Mouse (Mus musculus): Measurements from ENCODE around the gene Nr1h2. TPM values are rescaled to one million over a fixed set of nuclear protein-coding genes. Genes with fewer than 3 reads are reported as not detected.

The Nr1h2 gene
- polyA plus RNA-seq, 1 experiment from 2014 or later: 75.3 TPM

- peaks cover 55% of the 10 kb centered on the region for H3K27me3 ChIP-seq
- ATAC-seq (ENCODE audit: borderline replicate concordance, extremely low read depth, low FRiP score, low TSS enrichment): no peak
- peaks cover 40% of the 10 kb centered on the region for H3K4me1 ChIP-seq
- no peak overlapping the region for H3K27ac ChIP-seq
- H3K9ac ChIP-seq: no peak overlapping the region
- peak overlapping the region; percentile 99 for H3K4me2 ChIP-seq
- H3K9me3 ChIP-seq: no peaks in the 10 kb centered on the region
- peak overlapping the region; percentile 6 for H3K4me3 ChIP-seq
- no peaks in the 10 kb centered on the region for H3K36me3 ChIP-seq
- 2% methylated on average over 8 of the region's 15 CpGs for WGBS
Observed at GRCm38 (mm10) chr7:44593051-44593450, 39.3 kb upstream of the Nr1h2 start.

- peak overlapping the region; percentile 99 for H3K4me2 ChIP-seq
- peak overlapping the region; percentile 36 for H3K9ac ChIP-seq
- no peak overlapping the region for H3K27ac ChIP-seq
- H3K27me3 ChIP-seq: peaks cover 70% of the 10 kb centered on the region
- H3K4me1 ChIP-seq: peaks cover 40% of the 10 kb centered on the region
- no peaks in the 10 kb centered on the region for H3K36me3 ChIP-seq
- H3K9me3 ChIP-seq: no peaks in the 10 kb centered on the region
- no peak for ATAC-seq (ENCODE audit: borderline replicate concordance, extremely low read depth, low FRiP score, low TSS enrichment)
- H3K4me3 ChIP-seq: peak overlapping the region; percentile 56
- under 1% methylated on average over 47 of the region's 60 CpGs for WGBS
Observed at GRCm38 (mm10) chr7:44591348-44592116, 37.8 kb upstream of the Nr1h2 start.

- Histone ChIP-seq H3K4me2 (peak within 1 kb of the TSS; percentile 99), H3K9ac (peak within 1 kb of the TSS; percentile 36), H3K4me3 (peak within 1 kb of the TSS; percentile 56), H3K9me3 (no peaks in the 10 kb centered on the region), H3K27ac (peak within 1 kb of the TSS; percentile 41; the same call in 1 of the 2 replicates), H3K36me3 (no peaks in the 10 kb centered on the region), H3K4me1 (peaks cover 40% of the 10 kb centered on the region), H3K27me3 (peaks cover 78% of the 10 kb centered on the region)
- under 1% methylated on average over 80 of the region's 80 CpGs for WGBS
- ATAC-seq (ENCODE audit: borderline replicate concordance, extremely low read depth, low FRiP score, low TSS enrichment): peak; percentile 89
Observed at GRCm38 (mm10) chr7:44590402-44591347, 36.9 kb upstream of the Nr1h2 start, which contains the start of gene Kcnc3. TSS of gene Kcnc3 (plus strand) at chr7:44590664.

- Histone ChIP-seq H3K4me3 (peak overlapping the region; percentile 56), H3K27me3 (peaks cover 83% of the 10 kb centered on the region), H3K9me3 (no peaks in the 10 kb centered on the region), H3K36me3 (no peaks in the 10 kb centered on the region), H3K9ac (no peak overlapping the region), H3K27ac (no peak overlapping the region), H3K4me1 (peaks cover 40% of the 10 kb centered on the region), H3K4me2 (peak overlapping the region; percentile 99)
- WGBS: 2% methylated on average over 13 of the region's 13 CpGs
- no peak for ATAC-seq (ENCODE audit: borderline replicate concordance, extremely low read depth, low FRiP score, low TSS enrichment)
Observed at GRCm38 (mm10) chr7:44589946-44590345, 36.2 kb upstream of the Nr1h2 start.

GRCm38 (mm10) chr7:44589149-44589548 lies 35.4 kb upstream of the Nr1h2 start:
- Histone ChIP-seq H3K36me3 (no peaks in the 10 kb centered on the region), H3K9ac (peak overlapping the region; percentile 25), H3K4me1 (peaks cover 40% of the 10 kb centered on the region), H3K4me3 (peak overlapping the region; percentile 56), H3K9me3 (no peaks in the 10 kb centered on the region), H3K27ac (peak overlapping the region; percentile 41; the same call in 1 of the 2 replicates), H3K27me3 (peaks cover 83% of the 10 kb centered on the region), H3K4me2 (peak overlapping the region; percentile 99)
- ATAC-seq (ENCODE audit: borderline replicate concordance, extremely low read depth, low FRiP score, low TSS enrichment): peak; percentile 58
- 1% methylated on average over 33 of the region's 33 CpGs for WGBS

GRCm38 (mm10) chr7:44588338-44588737 lies 34.6 kb upstream of the Nr1h2 start:
- peak overlapping the region; percentile 56 for H3K4me3 ChIP-seq
- H3K27me3 ChIP-seq: peaks cover 79% of the 10 kb centered on the region
- H3K27ac ChIP-seq: no peak overlapping the region
- H3K4me2 ChIP-seq: peak overlapping the region; percentile 99
- no peak for ATAC-seq (ENCODE audit: borderline replicate concordance, extremely low read depth, low FRiP score, low TSS enrichment)
- H3K4me1 ChIP-seq: peaks cover 39% of the 10 kb centered on the region
- H3K9me3 ChIP-seq: no peaks in the 10 kb centered on the region
- H3K36me3 ChIP-seq: no peaks in the 10 kb centered on the region
- WGBS: 8% methylated on average over 12 of the region's 12 CpGs
- peak overlapping the region; percentile 25; the same call in 1 of the 2 replicates for H3K9ac ChIP-seq

GRCm38 (mm10) chr7:44587676-44588075 lies 33.9 kb upstream of the Nr1h2 start:
- H3K9me3 ChIP-seq: no peaks in the 10 kb centered on the region
- peaks cover 72% of the 10 kb centered on the region for H3K27me3 ChIP-seq
- no peak overlapping the region for H3K9ac ChIP-seq
- H3K27ac ChIP-seq: no peak overlapping the region
- peaks cover 41% of the 10 kb centered on the region for H3K4me1 ChIP-seq
- H3K36me3 ChIP-seq: no peaks in the 10 kb centered on the region
- ATAC-seq (ENCODE audit: borderline replicate concordance, extremely low read depth, low FRiP score, low TSS enrichment): no peak
- peak overlapping the region; percentile 99 for H3K4me2 ChIP-seq
- WGBS: 36% methylated on average over 6 of the region's 6 CpGs
- H3K4me3 ChIP-seq: peak overlapping the region; percentile 56; the same call in 1 of the 2 replicates

- Histone ChIP-seq H3K27me3 (peaks cover 65% of the 10 kb centered on the region), H3K9ac (no peak overlapping the region), H3K4me1 (peaks cover 48% of the 10 kb centered on the region), H3K9me3 (no peaks in the 10 kb centered on the region), H3K4me2 (peak overlapping the region; percentile 61), H3K4me3 (peak overlapping the region; percentile 32), H3K36me3 (no peaks in the 10 kb centered on the region), H3K27ac (no peak overlapping the region)
- ATAC-seq (ENCODE audit: borderline replicate concordance, extremely low read depth, low FRiP score, low TSS enrichment): no peak
- 1% methylated on average over 18 of the region's 18 CpGs for WGBS
Observed at GRCm38 (mm10) chr7:44586930-44587329, 33.2 kb upstream of the Nr1h2 start.

GRCm38 (mm10) chr7:44586518-44586917 lies 32.8 kb upstream of the Nr1h2 start:
- H3K9ac ChIP-seq: no peak overlapping the region
- no peaks in the 10 kb centered on the region for H3K9me3 ChIP-seq
- 15% methylated on average over 19 of the region's 19 CpGs for WGBS
- ATAC-seq (ENCODE audit: borderline replicate concordance, extremely low read depth, low FRiP score, low TSS enrichment): no peak
- no peaks in the 10 kb centered on the region for H3K36me3 ChIP-seq
- H3K4me2 ChIP-seq: peak overlapping the region; percentile 61
- H3K27ac ChIP-seq: no peak overlapping the region
- peaks cover 48% of the 10 kb centered on the region for H3K4me1 ChIP-seq
- H3K27me3 ChIP-seq: peaks cover 61% of the 10 kb centered on the region
- H3K4me3 ChIP-seq: peak overlapping the region; percentile 32

GRCm38 (mm10) chr7:44585606-44586005 lies 31.9 kb upstream of the Nr1h2 start:
- Histone ChIP-seq H3K9me3 (no peaks in the 10 kb centered on the region), H3K27ac (no peak overlapping the region), H3K36me3 (no peaks in the 10 kb centered on the region), H3K4me2 (no peak overlapping the region), H3K4me3 (no peak overlapping the region), H3K4me1 (peaks cover 40% of the 10 kb centered on the region), H3K27me3 (peaks cover 52% of the 10 kb centered on the region), H3K9ac (no peak overlapping the region)
- 86% methylated on average over 6 of the region's 6 CpGs for WGBS
- ATAC-seq (ENCODE audit: borderline replicate concordance, extremely low read depth, low FRiP score, low TSS enrichment): no peak

- H3K9ac ChIP-seq: no peak overlapping the region
- H3K4me3 ChIP-seq: no peak overlapping the region
- peaks cover 46% of the 10 kb centered on the region for H3K27me3 ChIP-seq
- no peaks in the 10 kb centered on the region for H3K36me3 ChIP-seq
- WGBS: 84% methylated on average over 6 of the region's 6 CpGs
- no peak for ATAC-seq (ENCODE audit: borderline replicate concordance, extremely low read depth, low FRiP score, low TSS enrichment)
- H3K27ac ChIP-seq: no peak overlapping the region
- H3K9me3 ChIP-seq: no peaks in the 10 kb centered on the region
- peaks cover 35% of the 10 kb centered on the region for H3K4me1 ChIP-seq
- H3K4me2 ChIP-seq: no peak overlapping the region
Observed at GRCm38 (mm10) chr7:44584921-44585320, 31.2 kb upstream of the Nr1h2 start.

Data from lung, embryonic 15.5 days (tissue).